ENCODE assay signal across 18 mouse cellular contexts in the genomic region with DNA sequence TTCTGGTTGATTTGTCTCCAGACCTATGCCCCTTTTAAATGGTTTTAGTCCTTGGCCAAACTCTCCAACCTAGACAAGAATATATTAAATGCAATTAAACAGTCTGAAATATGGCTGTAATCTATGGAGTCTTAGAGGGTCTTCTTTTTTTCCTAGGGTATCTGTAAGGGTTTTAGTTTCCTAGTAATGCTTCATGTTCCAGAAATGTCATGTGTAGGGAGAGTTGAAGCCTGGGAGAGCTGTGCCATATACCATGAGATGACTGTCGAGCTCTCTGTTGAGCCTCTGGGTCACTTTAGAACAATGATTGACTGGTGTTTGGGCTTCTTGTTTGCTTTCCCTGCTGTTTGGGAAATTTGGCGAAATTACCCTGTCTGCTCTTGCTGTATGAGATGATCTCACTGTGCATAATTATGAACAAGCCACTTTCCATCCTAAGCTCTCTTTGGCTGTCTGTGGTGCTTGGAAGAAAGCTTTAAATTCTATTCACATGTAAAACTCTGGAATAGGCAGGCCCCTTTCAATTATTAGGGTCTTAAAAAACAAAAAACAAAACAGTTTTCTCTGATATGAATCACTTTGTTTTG.
A peak's percentile ranks its signal among the peaks of the same experiment; 100 is the strongest.
DNase-seq lines count a peak whose midpoint lies in the region; ATAC-seq and TF ChIP-seq lines count a peak whose summit lies in the region.
"Had no signal": no experiment of that assay in that cellular context is flagged by ENCODE, and none has a peak within 500 bp of the region (broad histone marks: within the 10 kb centered on the region; RNA-seq: fewer than 3 reads in every experiment).

No protein-coding gene starts in this region.

- peak; percentile 31; the same call in 1 of the 2 replicates for ATAC-seq in hindbrain, embryonic 14.5 days (ENCODE audit: low FRiP score)
- ATAC-seq in hindbrain, postnatal 0 days: no peak
- ATAC-seq in kidney, postnatal 0 days (replicated peaks; ENCODE audit: low FRiP score, low read depth): no peak
- peak; percentile 70 for ATAC-seq in forebrain, embryonic 16.5 days
- ATAC-seq: hindbrain, embryonic 16.5 days had no signal

- 40% methylated on average over 2 of the region's 2 CpGs for WGBS in hindbrain, embryonic 14.5 days
- 36% methylated on average over 2 of the region's 2 CpGs for WGBS in hindbrain, postnatal 0 days
- 37% methylated on average over 2 of the region's 2 CpGs for WGBS in kidney, postnatal 0 days
- WGBS in forebrain, embryonic 16.5 days: 6% methylated on average over 2 of the region's 2 CpGs

- no peak for TF ChIP-seq CTCF in hindbrain, postnatal 0 days (IDR thresholded peaks at IDR 0.05; ENCODE audit: low read depth)
- TF ChIP-seq CTCF in kidney, postnatal 0 days (IDR thresholded peaks at IDR 0.05; ENCODE audit: low read depth): no peak

- 0 out of 2 replicates have a peak, but pooled peaks cover 8% of the 10 kb centered on the region for H3K4me1 ChIP-seq in hindbrain, embryonic 14.5 days (replicated peaks; ENCODE audit: control insufficient read depth, insufficient read depth, low read length)
- H3K4me1 ChIP-seq in hindbrain, postnatal 0 days (ENCODE audit: insufficient read depth, low read length): no peaks in the 10 kb centered on the region
- no peaks in the 10 kb centered on the region for H3K4me1 ChIP-seq in kidney, postnatal 0 days (replicated peaks; ENCODE audit: insufficient read depth, low read length)
- H3K4me1 ChIP-seq in forebrain, embryonic 16.5 days (replicated peaks; ENCODE audit: control insufficient read depth, insufficient read depth, low read length): peaks cover 5% of the 10 kb centered on the region
- H3K4me1 ChIP-seq: embryonic facial prominence, embryonic 12.5 days; heart, embryonic 13.5 days had no signal

- no peak for DNase-seq in hindbrain, embryonic 14.5 days (ENCODE audit: low spot score)
- DNase-seq in hindbrain, postnatal 0 days (ENCODE audit: low spot score): no peak
- peak; percentile 50 for DNase-seq in kidney, postnatal 0 days (ENCODE audit: low spot score)
- DNase-seq in kidney, adult 18-20 months: no peak
- DNase-seq in right cerebral cortex, adult 18-20 months: no peak
- DNase-seq: adrenal gland, adult 8-10 months; adrenal gland, postnatal 36 days; cerebellum, adult 11-12 months; cerebellum, adult 9-10 months; cerebellum, postnatal 25 days; gastrocnemius, postnatal 36 days; heart, adult 11 months; heart, postnatal 36 days had no signal

- no peaks in the 10 kb centered on the region for H3K27me3 ChIP-seq in hindbrain, embryonic 14.5 days (ENCODE audit: control insufficient read depth, insufficient read depth, low read length)
- H3K27me3 ChIP-seq in hindbrain, postnatal 0 days (ENCODE audit: insufficient read depth, low read length): no peaks in the 10 kb centered on the region
- H3K27me3 ChIP-seq in kidney, postnatal 0 days (ENCODE audit: insufficient read depth, low read length): no peaks in the 10 kb centered on the region
- H3K27me3 ChIP-seq in forebrain, embryonic 16.5 days (replicated peaks; ENCODE audit: control insufficient read depth, insufficient read depth, low read length): no peaks in the 10 kb centered on the region
- H3K27me3 ChIP-seq: embryonic facial prominence, embryonic 12.5 days; heart, embryonic 13.5 days had no signal

- no peak overlapping the region for H3K4me3 ChIP-seq in hindbrain, embryonic 14.5 days (replicated peaks; ENCODE audit: low read length)
- H3K4me3 ChIP-seq in hindbrain, postnatal 0 days (ENCODE audit: low read length): no peak overlapping the region
- H3K4me3 ChIP-seq in kidney, postnatal 0 days (replicated peaks; ENCODE audit: low read depth, low read length): no peak overlapping the region
- H3K4me3 ChIP-seq in forebrain, embryonic 16.5 days (replicated peaks; ENCODE audit: low read length): no peak overlapping the region
- H3K4me3 ChIP-seq: embryonic facial prominence, embryonic 12.5 days; heart, embryonic 13.5 days had no signal

- no peak overlapping the region for H3K4me2 ChIP-seq in hindbrain, embryonic 14.5 days (replicated peaks)
- H3K4me2 ChIP-seq in hindbrain, postnatal 0 days (ENCODE audit: low read depth, low read length): no peak overlapping the region
- H3K4me2 ChIP-seq in kidney, postnatal 0 days (ENCODE audit: low read length): no peak overlapping the region
- no peak overlapping the region for H3K4me2 ChIP-seq in forebrain, embryonic 16.5 days (ENCODE audit: low read length)
- H3K4me2 ChIP-seq: embryonic facial prominence, embryonic 12.5 days; heart, embryonic 13.5 days had no signal

- no peak overlapping the region for H3K9ac ChIP-seq in hindbrain, embryonic 14.5 days
- H3K9ac ChIP-seq in hindbrain, postnatal 0 days (replicated peaks; ENCODE audit: low read length): no peak overlapping the region
- no peak overlapping the region for H3K9ac ChIP-seq in kidney, postnatal 0 days (ENCODE audit: low read depth, low read length)
- H3K9ac ChIP-seq in forebrain, embryonic 16.5 days (replicated peaks; ENCODE audit: low read depth, low read length): no peak overlapping the region
- H3K9ac ChIP-seq: embryonic facial prominence, embryonic 12.5 days; heart, embryonic 13.5 days had no signal

- H3K36me3 ChIP-seq in hindbrain, embryonic 14.5 days (replicated peaks; ENCODE audit: control insufficient read depth, insufficient read depth): no peaks in the 10 kb centered on the region
- no peaks in the 10 kb centered on the region for H3K36me3 ChIP-seq in hindbrain, postnatal 0 days (ENCODE audit: insufficient read depth, low read length)
- H3K36me3 ChIP-seq in kidney, postnatal 0 days (ENCODE audit: insufficient read depth, low read length): no peaks in the 10 kb centered on the region
- H3K36me3 ChIP-seq in forebrain, embryonic 16.5 days (ENCODE audit: control insufficient read depth, insufficient read depth): no peaks in the 10 kb centered on the region
- H3K36me3 ChIP-seq: embryonic facial prominence, embryonic 12.5 days; G1E; heart, embryonic 13.5 days had no signal

- H3K9me3 ChIP-seq in hindbrain, embryonic 14.5 days (ENCODE audit: control insufficient read depth, low read length): no peaks in the 10 kb centered on the region
- H3K9me3 ChIP-seq in hindbrain, postnatal 0 days (ENCODE audit: low read length): no peaks in the 10 kb centered on the region
- H3K9me3 ChIP-seq in kidney, postnatal 0 days (replicated peaks; ENCODE audit: low read length): no peaks in the 10 kb centered on the region
- no peaks in the 10 kb centered on the region for H3K9me3 ChIP-seq in forebrain, embryonic 16.5 days (ENCODE audit: control insufficient read depth, low read length)
- H3K9me3 ChIP-seq: embryonic facial prominence, embryonic 12.5 days; heart, embryonic 13.5 days had no signal

- H3K27ac ChIP-seq in hindbrain, embryonic 14.5 days: no peak overlapping the region; the same call in 1 of the 2 replicates
- no peak overlapping the region for H3K27ac ChIP-seq in hindbrain, postnatal 0 days
- H3K27ac ChIP-seq in kidney, postnatal 0 days: no peak overlapping the region
- no peak overlapping the region for H3K27ac ChIP-seq in forebrain, embryonic 16.5 days (ENCODE audit: low read length)
- H3K27ac ChIP-seq: embryonic facial prominence, embryonic 12.5 days; heart, embryonic 13.5 days had no signal

Comparison
In these comparisons a context has a peak if more than half of its experiments do, and no peak if none do; other contexts are left out.
1. ATAC-seq: peak in hindbrain, embryonic 14.5 days (single experiment) and forebrain, embryonic 16.5 days (single experiment); none in hindbrain, postnatal 0 days (single experiment) and kidney, postnatal 0 days (single experiment).